Mouse (Mus musculus): ENCODE results near the gene Tcf15. TPM values are rescaled to one million over a fixed set of nuclear protein-coding genes. Genes with fewer than 3 reads are reported as not detected.

Gene Tcf15
- polyA plus RNA-seq (2014; fragmentation: Nextera tagmentation; extraction: Ambion mirVana), result 40.9 and 41.0 TPM in 2 replicates

DNA sequence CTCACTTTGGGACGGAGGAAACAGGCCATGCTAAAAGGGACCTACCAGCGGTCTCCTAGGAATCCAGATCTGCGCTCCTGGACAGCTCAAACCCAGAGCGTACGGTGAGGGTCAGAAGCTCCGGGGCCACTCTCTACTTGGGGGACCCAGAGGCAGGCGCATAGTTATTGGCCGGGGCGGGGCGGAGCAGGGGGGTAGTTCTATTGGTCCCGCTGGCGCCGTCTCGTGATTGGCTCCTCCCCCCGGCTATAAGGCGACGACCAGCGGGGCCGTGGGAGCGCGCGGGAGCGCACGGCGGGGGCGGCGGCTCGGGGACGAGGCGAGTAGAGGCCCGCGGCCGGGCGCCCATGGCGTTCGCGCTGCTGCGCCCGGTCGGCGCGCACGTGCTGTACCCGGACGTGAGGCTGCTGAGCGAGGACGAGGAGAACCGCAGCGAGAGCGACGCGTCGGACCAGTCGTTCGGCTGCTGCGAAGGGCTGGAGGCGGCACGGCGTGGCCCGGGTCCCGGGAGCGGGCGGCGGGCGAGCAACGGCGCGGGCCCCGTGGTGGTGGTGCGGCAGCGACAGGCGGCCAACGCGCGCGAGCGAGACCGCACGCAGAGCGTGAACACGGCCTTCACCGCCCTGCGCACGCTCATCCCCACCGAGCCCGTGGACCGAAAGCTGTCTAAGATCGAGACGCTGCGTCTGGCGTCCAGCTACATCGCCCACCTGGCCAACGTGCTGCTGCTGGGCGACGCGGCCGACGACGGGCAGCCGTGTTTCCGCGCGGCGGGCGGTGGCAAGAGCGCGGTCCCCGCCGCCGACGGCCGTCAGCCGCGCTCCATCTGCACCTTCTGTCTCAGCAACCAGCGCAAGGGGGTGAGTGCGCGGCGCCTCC is at the start of gene Tcf15:
Gene Tcf15, plus strand, starts transcription at position 283 of the 879 bp plus-strand sequence.
- H3K4me3 ChIP-seq (ENCODE audit: low read depth, low read length), result peak within 1 kb of the TSS; percentile 59
- no peaks in the 10 kb centered on the region for H3K36me3 ChIP-seq (ENCODE audit: control insufficient read depth, insufficient read depth, low read length)
- no peaks in the 10 kb centered on the region for H3K9me3 ChIP-seq (ENCODE audit: control insufficient read depth, low read length)
- H3K27ac ChIP-seq (ENCODE audit: low read depth, low read length), result peak within 1 kb of the TSS; percentile 68
- peak; percentile 83 for DNase-seq (ENCODE audit: low spot score)
- ATAC-seq (ENCODE audit: insufficient read depth, low FRiP score, low TSS enrichment), result peak; percentile 69
- peaks cover 30% of the 10 kb centered on the region for H3K4me1 ChIP-seq (ENCODE audit: control insufficient read depth, insufficient read depth, low read length)
- WGBS, result under 1% methylated on average over 103 of the region's 118 CpGs
- peaks cover 12% of the 10 kb centered on the region for H3K27me3 ChIP-seq (ENCODE audit: control insufficient read depth, insufficient read depth, low read length)
- H3K9ac ChIP-seq (ENCODE audit: low read length), result peak within 1 kb of the TSS; percentile 68
- H3K4me2 ChIP-seq (ENCODE audit: low read depth), result peak within 1 kb of the TSS; percentile 95

GRCm38 (mm10) chr2:152094856-152095545 is 48.4 kb upstream of the Tcf15 start:
- no peaks in the 10 kb centered on the region for H3K9me3 ChIP-seq (ENCODE audit: control insufficient read depth, low read length)
- WGBS, result 3% methylated on average over 29 of the region's 29 CpGs
- no peak for DNase-seq (ENCODE audit: low spot score)
- no peak overlapping the region for H3K4me3 ChIP-seq (ENCODE audit: low read depth, low read length)
- H3K9ac ChIP-seq (ENCODE audit: low read length), result peak overlapping the region; percentile 42; the same call in 1 of the 2 replicates
- peak overlapping the region; percentile 61 for H3K27ac ChIP-seq (ENCODE audit: low read depth, low read length)
- peaks cover 27% of the 10 kb centered on the region for H3K27me3 ChIP-seq (ENCODE audit: control insufficient read depth, insufficient read depth, low read length)
- ATAC-seq (ENCODE audit: insufficient read depth, low FRiP score, low TSS enrichment), result no peak
- peaks cover 8% of the 10 kb centered on the region for H3K4me1 ChIP-seq (ENCODE audit: control insufficient read depth, insufficient read depth, low read length)
- H3K4me2 ChIP-seq (ENCODE audit: low read depth), result peak overlapping the region; percentile 23; the same call in 1 of the 2 replicates
- H3K36me3 ChIP-seq (ENCODE audit: control insufficient read depth, insufficient read depth, low read length), result no peaks in the 10 kb centered on the region

GRCm38 (mm10) chr2:152096922-152097321 is 46.4 kb upstream of the Tcf15 start:
- H3K27ac ChIP-seq (ENCODE audit: low read depth, low read length), result no peak overlapping the region
- no peak for ATAC-seq (ENCODE audit: insufficient read depth, low FRiP score, low TSS enrichment)

GRCm38 (mm10) chr2:152097916-152098315 is 45.4 kb upstream of the Tcf15 start:
- Histone ChIP-seq H3K27me3 (ENCODE audit: control insufficient read depth, insufficient read depth, low read length) (peaks cover 21% of the 10 kb centered on the region), H3K9me3 (ENCODE audit: control insufficient read depth, low read length) (no peaks in the 10 kb centered on the region), H3K4me2 (ENCODE audit: low read depth) (no peak overlapping the region), H3K36me3 (ENCODE audit: control insufficient read depth, insufficient read depth, low read length) (no peaks in the 10 kb centered on the region), H3K9ac (ENCODE audit: low read length) (no peak overlapping the region), H3K27ac (ENCODE audit: low read depth, low read length) (no peak overlapping the region), H3K4me3 (ENCODE audit: low read depth, low read length) (no peak overlapping the region), H3K4me1 (ENCODE audit: control insufficient read depth, insufficient read depth, low read length) (peaks cover 6% of the 10 kb centered on the region; the same call in 1 of the 2 replicates)
- no peak; the same call in 1 of the 2 replicates for ATAC-seq (ENCODE audit: insufficient read depth, low FRiP score, low TSS enrichment)
- WGBS, result 78% methylated on average over 11 of the region's 11 CpGs
- no peak for DNase-seq (ENCODE audit: low spot score)

More at GRCm38 (mm10) chr2:152096922-152097321, 46.4 kb upstream of the Tcf15 start:
- Histone ChIP-seq H3K27me3 (ENCODE audit: control insufficient read depth, insufficient read depth, low read length) (peaks cover 27% of the 10 kb centered on the region), H3K4me1 (ENCODE audit: control insufficient read depth, insufficient read depth, low read length) (peaks cover 6% of the 10 kb centered on the region; the same call in 1 of the 2 replicates), H3K4me2 (ENCODE audit: low read depth) (no peak overlapping the region), H3K9me3 (ENCODE audit: control insufficient read depth, low read length) (no peaks in the 10 kb centered on the region), H3K36me3 (ENCODE audit: control insufficient read depth, insufficient read depth, low read length) (no peaks in the 10 kb centered on the region), H3K9ac (ENCODE audit: low read length) (no peak overlapping the region), H3K4me3 (ENCODE audit: low read depth, low read length) (no peak overlapping the region)
- DNase-seq (ENCODE audit: low spot score), result no peak
- 73% methylated on average over 2 of the region's 2 CpGs for WGBS

GRCm38 (mm10) chr2:152099538-152099937 is 43.8 kb upstream of the Tcf15 start:
- DNase-seq (ENCODE audit: low spot score), result no peak
- H3K27me3 ChIP-seq (ENCODE audit: control insufficient read depth, insufficient read depth, low read length), result peaks cover 6% of the 10 kb centered on the region
- no peaks in the 10 kb centered on the region for H3K9me3 ChIP-seq (ENCODE audit: control insufficient read depth, low read length)
- no peak overlapping the region for H3K9ac ChIP-seq (ENCODE audit: low read length)
- no peak for ATAC-seq (ENCODE audit: insufficient read depth, low FRiP score, low TSS enrichment)
- H3K36me3 ChIP-seq (ENCODE audit: control insufficient read depth, insufficient read depth, low read length), result no peaks in the 10 kb centered on the region
- H3K27ac ChIP-seq (ENCODE audit: low read depth, low read length), result no peak overlapping the region
- 57% methylated on average over 3 of the region's 3 CpGs for WGBS
- no peak overlapping the region for H3K4me3 ChIP-seq (ENCODE audit: low read depth, low read length)
- H3K4me2 ChIP-seq (ENCODE audit: low read depth), result no peak overlapping the region
- no peaks in the 10 kb centered on the region; the same call in 1 of the 2 replicates for H3K4me1 ChIP-seq (ENCODE audit: control insufficient read depth, insufficient read depth, low read length)

GRCm38 (mm10) chr2:152101761-152102160 is 41.6 kb upstream of the Tcf15 start:
- Histone ChIP-seq H3K27me3 (ENCODE audit: control insufficient read depth, insufficient read depth, low read length) (no peaks in the 10 kb centered on the region), H3K9me3 (ENCODE audit: control insufficient read depth, low read length) (no peaks in the 10 kb centered on the region), H3K36me3 (ENCODE audit: control insufficient read depth, insufficient read depth, low read length) (no peaks in the 10 kb centered on the region), H3K4me1 (ENCODE audit: control insufficient read depth, insufficient read depth, low read length) (peaks cover 6% of the 10 kb centered on the region), H3K4me3 (ENCODE audit: low read depth, low read length) (no peak overlapping the region), H3K4me2 (ENCODE audit: low read depth) (no peak overlapping the region), H3K9ac (ENCODE audit: low read length) (no peak overlapping the region), H3K27ac (ENCODE audit: low read depth, low read length) (no peak overlapping the region)
- WGBS, result 82% methylated on average over 13 of the region's 13 CpGs
- ATAC-seq (ENCODE audit: insufficient read depth, low FRiP score, low TSS enrichment), result no peak
- no peak for DNase-seq (ENCODE audit: low spot score)

DNA sequence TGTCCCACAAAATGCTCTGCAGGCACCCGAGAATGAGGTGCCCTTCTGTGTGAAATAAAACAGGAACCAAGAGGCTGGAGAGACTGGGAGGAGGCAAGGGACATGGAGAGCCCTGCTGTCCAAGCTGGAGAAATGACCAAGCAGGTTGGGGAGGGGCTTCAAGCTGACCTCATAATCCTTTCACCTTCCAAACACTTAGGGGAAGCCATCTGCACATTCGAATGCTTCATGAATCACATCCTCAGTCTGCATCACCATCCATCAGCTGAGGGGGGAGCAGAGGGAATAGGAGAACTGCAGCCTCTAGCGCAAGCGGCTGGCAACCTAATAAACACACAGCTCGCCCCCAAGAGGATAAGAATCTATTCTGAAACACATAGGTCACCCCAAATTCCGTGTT is 41.0 kb upstream of the Tcf15 start:
- H3K27ac ChIP-seq (ENCODE audit: low read depth, low read length), result no peak overlapping the region
- no peak overlapping the region for H3K4me3 ChIP-seq (ENCODE audit: low read depth, low read length)
- H3K4me1 ChIP-seq (ENCODE audit: control insufficient read depth, insufficient read depth, low read length), result peaks cover 6% of the 10 kb centered on the region
- no peaks in the 10 kb centered on the region for H3K27me3 ChIP-seq (ENCODE audit: control insufficient read depth, insufficient read depth, low read length)
- no peak overlapping the region for H3K9ac ChIP-seq (ENCODE audit: low read length)
- WGBS, result 62% methylated on average over 6 of the region's 6 CpGs
- H3K4me2 ChIP-seq (ENCODE audit: low read depth), result no peak overlapping the region
- DNase-seq (ENCODE audit: low spot score) (peak; percentile 31), ATAC-seq (ENCODE audit: insufficient read depth, low FRiP score, low TSS enrichment) (no peak)
- no peaks in the 10 kb centered on the region for H3K9me3 ChIP-seq (ENCODE audit: control insufficient read depth, low read length)
- H3K36me3 ChIP-seq (ENCODE audit: control insufficient read depth, insufficient read depth, low read length), result no peaks in the 10 kb centered on the region

DNA sequence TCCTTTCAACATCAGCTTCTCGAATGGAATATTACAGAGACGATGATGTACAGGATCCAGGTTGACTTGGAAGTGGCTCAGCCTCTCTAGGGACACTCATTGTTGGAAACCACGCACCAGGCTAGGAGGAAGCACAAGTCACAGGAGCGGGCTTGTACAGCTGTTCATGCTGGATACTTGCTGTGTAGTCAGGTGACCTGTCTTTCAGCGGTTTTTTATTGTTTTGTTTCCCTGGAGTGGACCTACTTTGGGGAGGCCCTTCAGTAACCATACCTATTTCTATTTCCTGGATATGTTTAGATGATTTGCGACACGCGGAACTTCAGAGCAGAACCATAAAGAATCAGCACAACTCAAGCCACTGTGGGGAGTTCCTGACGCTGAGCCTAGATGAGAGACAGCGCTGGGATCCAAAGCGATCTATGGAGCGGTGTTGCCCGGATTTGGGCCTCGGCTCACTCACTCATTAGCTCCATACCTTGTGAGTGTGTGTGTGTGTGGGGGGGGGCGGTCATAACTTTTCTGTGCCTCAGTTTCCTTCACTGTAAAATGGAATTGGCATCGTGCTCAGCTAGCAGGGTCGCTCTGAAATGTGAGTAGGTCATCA is 38.5 kb upstream of the Tcf15 start:
- Histone ChIP-seq H3K9me3 (ENCODE audit: control insufficient read depth, low read length) (0 out of 2 replicates have a peak, but pooled peaks cover 3% of the 10 kb centered on the region), H3K4me2 (ENCODE audit: low read depth) (peak overlapping the region; percentile 64), H3K4me3 (ENCODE audit: low read depth, low read length) (peak overlapping the region; percentile 60), H3K27me3 (ENCODE audit: control insufficient read depth, insufficient read depth, low read length) (no peaks in the 10 kb centered on the region), H3K4me1 (ENCODE audit: control insufficient read depth, insufficient read depth, low read length) (peaks cover 6% of the 10 kb centered on the region), H3K27ac (ENCODE audit: low read depth, low read length) (no peak overlapping the region), H3K36me3 (ENCODE audit: control insufficient read depth, insufficient read depth, low read length) (no peaks in the 10 kb centered on the region), H3K9ac (ENCODE audit: low read length) (peak overlapping the region; percentile 64)
- ATAC-seq (ENCODE audit: insufficient read depth, low FRiP score, low TSS enrichment) (no peak; the same call in 1 of the 2 replicates), DNase-seq (ENCODE audit: low spot score) (no peak)
- 17% methylated on average over 17 of the region's 17 CpGs for WGBS
